Mouse (Mus musculus) E14TG2a.4 (cell line): ENCODE results near the gene Gm45713.

Experiments used
- H3K27me3 ChIP-seq: 2 replicates; pipeline ENCODE4 v1.6.1; 2014; ENCODE audit warnings: low read length, control low read depth; ENCODE audit not compliant: insufficient read depth
- H3K36me3 ChIP-seq: 2 replicates; pipeline ENCODE4 v1.6.1; 2014; ENCODE audit warnings: low read length, control low read depth; ENCODE audit not compliant: insufficient read depth
- H3K4me1 ChIP-seq: replicated peaks from 2 replicates; pipeline ENCODE4 v1.6.1; 2014; ENCODE audit warnings: low read depth, low read length, control low read depth
- H3K4me3 ChIP-seq: replicated peaks from 2 replicates; pipeline ENCODE4 v1.5.1; 2014; ENCODE audit warnings: mild to moderate bottlenecking, low read length
- H3K9me3 ChIP-seq: 2 replicates; pipeline ENCODE4 v1.6.1; 2014; ENCODE audit warnings: low read length, control low read depth
- CTCF ChIP-seq: conservative IDR thresholded peaks from 2 replicates; pipeline ENCODE4 v1.5.1; 2014; ENCODE audit warnings: low read length
- NANOG ChIP-seq: IDR thresholded peaks from 2 replicates; pipeline ENCODE4 v1.6.1; 2014; ENCODE audit warnings: borderline replicate concordance, low read length, mixed read lengths
- POU5F1 ChIP-seq: IDR thresholded peaks from 2 replicates; pipeline ENCODE4 v1.6.1; 2014; ENCODE audit warnings: low read length, borderline replicate concordance

The Gm45713 gene

GRCm38 (mm10) chr7:45144368-45145174 is 8.5 kb upstream of the Gm45713 start:
- Histone ChIP-seq H3K36me3 (peaks cover 93% of the 10 kb centered on the region), H3K4me3 (no peak overlapping the region), H3K27me3 (no peaks in the 10 kb centered on the region), H3K9me3 (no peaks in the 10 kb centered on the region), H3K4me1 (peaks cover 9% of the 10 kb centered on the region)
- TF ChIP-seq CTCF (no peak), POU5F1 (no peak), NANOG (no peak)

- H3K27me3 ChIP-seq, result peaks cover 9% of the 10 kb centered on the region; the same call in 1 of the 2 replicates
- H3K4me1 ChIP-seq, result peaks cover 12% of the 10 kb centered on the region
- TF ChIP-seq CTCF (no peak), NANOG (no peak), POU5F1 (no peak)
- H3K9me3 ChIP-seq, result no peaks in the 10 kb centered on the region
- peaks cover 66% of the 10 kb centered on the region for H3K36me3 ChIP-seq
- H3K4me3 ChIP-seq, result no peak overlapping the region
Measured at GRCm38 (mm10) chr7:45141914-45142313, 5.9 kb upstream of the Gm45713 start.

GRCm38 (mm10) chr7:45141319-45141718 is 5.3 kb upstream of the Gm45713 start:
- TF ChIP-seq POU5F1 (no peak), CTCF (no peak), NANOG (no peak)
- Histone ChIP-seq H3K4me1 (peaks cover 16% of the 10 kb centered on the region), H3K36me3 (peaks cover 60% of the 10 kb centered on the region), H3K4me3 (no peak overlapping the region), H3K9me3 (no peaks in the 10 kb centered on the region), H3K27me3 (peaks cover 13% of the 10 kb centered on the region; the same call in 1 of the 2 replicates)

GRCm38 (mm10) chr7:45139904-45140723 is 4.1 kb upstream of the Gm45713 start:
- Histone ChIP-seq H3K4me1 (peaks cover 24% of the 10 kb centered on the region), H3K9me3 (no peaks in the 10 kb centered on the region), H3K36me3 (peaks cover 48% of the 10 kb centered on the region), H3K27me3 (peaks cover 23% of the 10 kb centered on the region), H3K4me3 (no peak overlapping the region)
- no peak for TF ChIP-seq POU5F1
- no peak for TF ChIP-seq NANOG
- no peak for TF ChIP-seq CTCF

GRCm38 (mm10) chr7:45138403-45138802 is 2.4 kb upstream of the Gm45713 start:
- Histone ChIP-seq H3K9me3 (no peaks in the 10 kb centered on the region), H3K4me3 (no peak overlapping the region), H3K27me3 (peaks cover 23% of the 10 kb centered on the region), H3K4me1 (peaks cover 41% of the 10 kb centered on the region), H3K36me3 (peaks cover 31% of the 10 kb centered on the region)
- no peak for TF ChIP-seq POU5F1
- TF ChIP-seq NANOG, result no peak
- no peak for TF ChIP-seq CTCF

GRCm38 (mm10) chr7:45137171-45138006 is 1.4 kb upstream of the Gm45713 start:
- H3K9me3 ChIP-seq, result no peaks in the 10 kb centered on the region
- H3K4me1 ChIP-seq, result peaks cover 48% of the 10 kb centered on the region
- H3K36me3 ChIP-seq, result peaks cover 21% of the 10 kb centered on the region
- no peak for TF ChIP-seq POU5F1
- no peak for TF ChIP-seq NANOG
- no peak for TF ChIP-seq CTCF
- peaks cover 23% of the 10 kb centered on the region for H3K27me3 ChIP-seq
- no peak overlapping the region for H3K4me3 ChIP-seq

GRCm38 (mm10) chr7:45135370-45135769 is 661 bp downstream of the Gm45713 start:
- Histone ChIP-seq H3K4me1 (peaks cover 69% of the 10 kb centered on the region), H3K27me3 (peaks cover 23% of the 10 kb centered on the region), H3K36me3 (peaks cover 2% of the 10 kb centered on the region), H3K4me3 (no peak overlapping the region), H3K9me3 (no peaks in the 10 kb centered on the region)
- TF ChIP-seq NANOG, result no peak
- TF ChIP-seq POU5F1, result no peak
- no peak for TF ChIP-seq CTCF
